Mouse (Mus musculus) left cerebral cortex, adult 2 months (tissue): ENCODE data around the gene Hkdc1. TPM values are rescaled to one million over a fixed set of nuclear protein-coding genes. Genes with fewer than 3 reads are reported as not detected.
"Not testable (repeated sequence)": the region's sequence is repeated elsewhere in the genome, so short reads cannot be mapped to it uniquely, and the experiment has no call there.

Experiments
- DNase-seq, 2 experiments: peaks; one replicate each; pipeline ENCODE4 v3.0.0; 2021 to 2022; ENCODE audit warnings: low spot score in 2 of 2, mixed read lengths in 1 of 2; ENCODE audit errors: extremely low spot score in 1 of 2
- H3K27ac ChIP-seq: fragments of 200-600 bp; 2 replicates; pipeline ENCODE4 v1.8.1; 2022
- H3K4me3 ChIP-seq: fragments of 200-600 bp; 2 replicates; pipeline ENCODE4 v1.8.1; 2022
- CTCF ChIP-seq: fragments of 200-600 bp; IDR thresholded peaks from 2 replicates; pipeline ENCODE4 v1.8.1; 2022; ENCODE audit warnings: antibody characterized with exemption, mild to moderate bottlenecking, moderate library complexity
- intact Hi-C: fragments of 180-260 bp; cut with DNase I; formaldehyde crosslinking; loops from one replicate; pipeline ENCODE4 v1.15.1; 2025
- long read RNA-seq, 2 experiments: library from polyadenylated mRNA; stranded (forward); transcript quantifications; one replicate each; pipeline ENCODE4 v2.0.0; 2021; ENCODE audit warnings: borderline mapping rate in 2 of 2
- total RNA-seq, 2 experiments: library from RNA; stranded (reverse); gene quantifications; 2 replicates each; pipeline ENCODE4 v1.2.3; 2021

Gene Hkdc1
- total RNA-seq: 10 to 100 TPM; 10.1 to 11.4 TPM
- long read RNA-seq, experiment 1, partial matches to known transcripts: 9 of 10 reads
- long read RNA-seq, experiment 1, other reads (novel, unspliced or antisense): 1 of 10 reads
- long read RNA-seq, experiment 2, partial matches to known transcripts: 1 of 7 reads
- long read RNA-seq, experiment 2, other reads (novel, unspliced or antisense): 6 of 7 reads

GRCm38 (mm10) chr10:62422255-62422654 is at the start of gene Hkdc1:
Gene Hkdc1, minus strand, starts transcription at chr10:62422491.
- DNase-seq: no peak
- Histone ChIP-seq H3K27ac (no peak within 1 kb of the TSS), H3K4me3 (no peak within 1 kb of the TSS)
- TF ChIP-seq CTCF: no peak
- intact Hi-C loops: no loop called here

DNA sequence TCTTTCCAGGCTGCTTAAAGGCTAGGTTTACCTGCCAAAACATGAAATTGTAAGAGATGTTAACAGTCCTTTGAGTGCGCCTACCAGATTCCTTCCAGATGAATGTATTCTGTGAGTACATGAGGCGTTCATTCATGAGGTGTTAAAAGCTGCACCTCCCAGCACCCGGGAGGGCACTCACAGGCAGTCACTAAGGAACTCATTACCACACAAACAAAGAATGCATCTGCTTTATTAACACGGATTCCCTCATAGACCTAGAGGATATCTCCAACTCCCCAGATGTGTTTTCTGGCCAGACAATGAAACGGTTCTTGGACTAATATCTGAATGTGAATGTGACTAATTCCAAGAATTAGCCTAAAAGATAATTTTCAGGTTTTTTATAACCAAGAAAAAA is 48.8 kb upstream of the Hkdc1 start:
- intact Hi-C loops: no loop called here
- TF ChIP-seq CTCF: no peak
- Histone ChIP-seq H3K4me3 (no peak overlapping the region), H3K27ac (no peak overlapping the region)
- DNase-seq: no peak

GRCm38 (mm10) chr10:62469736-62470135 is 47.4 kb upstream of the Hkdc1 start:
- intact Hi-C loops: no loop called here
- no peak for DNase-seq

DNA sequence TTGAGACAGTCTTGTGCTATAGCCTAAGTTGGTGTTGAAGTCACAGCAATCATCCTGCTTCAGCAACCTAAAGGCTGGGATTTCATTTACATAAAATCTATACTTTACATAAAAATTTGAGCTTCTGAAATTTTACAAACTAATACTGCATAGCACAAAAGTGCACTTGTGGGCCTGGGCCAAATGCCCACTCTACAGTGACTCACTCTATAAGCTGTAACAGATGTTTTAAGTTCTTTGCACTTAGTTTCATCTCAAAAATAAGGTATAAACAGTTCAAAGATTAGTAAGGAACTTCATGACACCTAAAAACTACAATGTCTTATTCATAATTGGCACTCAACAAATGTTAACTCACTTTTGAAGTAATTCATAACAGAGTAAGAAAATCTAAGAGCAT is 39.0 kb upstream of the Hkdc1 start:
- intact Hi-C loops: no loop called here
- no peak for DNase-seq
- H3K27ac ChIP-seq: no peak overlapping the region
- no peak overlapping the region for H3K4me3 ChIP-seq
- TF ChIP-seq CTCF: no peak

More at GRCm38 (mm10) chr10:62469736-62470135, 47.4 kb upstream of the Hkdc1 start:
- Histone ChIP-seq H3K4me3 (no peak overlapping the region), H3K27ac (no peak overlapping the region)
- TF ChIP-seq CTCF: no peak

DNA sequence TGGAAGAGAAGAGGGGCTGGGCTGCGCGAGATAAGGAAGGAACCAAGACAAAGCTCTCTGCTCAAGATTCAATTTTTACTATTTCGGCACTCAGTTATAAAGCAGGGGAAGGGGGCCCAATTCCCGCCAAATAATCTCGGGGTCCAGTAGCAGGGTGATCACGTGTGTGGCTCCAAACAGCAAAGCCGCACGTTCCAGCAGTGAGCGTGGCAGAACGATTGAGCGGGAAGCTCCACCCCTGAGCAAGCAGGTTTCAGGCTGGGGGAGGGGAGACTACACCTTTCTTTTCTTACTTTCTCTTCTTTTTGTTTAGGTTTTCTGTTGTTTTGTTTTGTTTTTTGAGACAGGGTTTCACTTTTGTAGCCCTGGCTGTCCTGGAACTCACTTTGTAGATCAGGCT is 29.7 kb upstream of the Hkdc1 start:
- H3K4me3 ChIP-seq, intact Hi-C loops, H3K27ac ChIP-seq, DNase-seq: not testable (repeated sequence)

DNA sequence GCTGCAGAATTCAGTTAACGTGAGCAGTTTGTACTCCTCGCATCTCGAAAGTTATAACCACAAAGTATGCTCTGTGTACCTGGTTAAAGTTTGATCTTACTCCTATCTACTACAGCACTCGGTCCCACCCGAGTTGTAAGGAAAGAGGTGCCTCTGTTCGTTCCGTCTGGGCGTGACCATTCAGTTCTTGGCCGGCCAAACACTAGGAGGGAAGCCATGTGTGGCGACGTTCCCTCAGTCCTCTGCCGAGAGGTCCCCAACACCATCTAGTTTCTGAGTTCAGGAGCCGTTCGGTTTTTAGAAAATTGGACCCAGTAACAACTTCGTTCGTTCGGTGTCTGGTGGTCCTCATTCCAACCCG is 28.0 kb upstream of the Hkdc1 start:
- no peak for DNase-seq
- Histone ChIP-seq H3K27ac (peak overlapping the region; percentile 100), H3K4me3 (peak overlapping the region; percentile 98)
- intact Hi-C loops: no loop called here
- no peak for TF ChIP-seq CTCF

GRCm38 (mm10) chr10:62449364-62450279 is 27.3 kb upstream of the Hkdc1 start, which contains the start of the genes 4930507D05Rik and Supv3l1:
Gene 4930507D05Rik, plus strand, starts transcription at chr10:62449489.
Gene Supv3l1, minus strand, starts transcription at chr10:62449738.
- DNase-seq: peak; percentile 89 to 94
- Histone ChIP-seq H3K27ac (peak within 1 kb of the TSS; percentile 100), H3K4me3 (peak within 1 kb of the TSS; percentile 98)
- intact Hi-C loops: loop anchor here (2.0 to 5.0 kb wide), 2 partner anchors 37 to 108 kb away; partner anchors contain the start of gene Vps26a
- TF ChIP-seq CTCF: no peak

DNA sequence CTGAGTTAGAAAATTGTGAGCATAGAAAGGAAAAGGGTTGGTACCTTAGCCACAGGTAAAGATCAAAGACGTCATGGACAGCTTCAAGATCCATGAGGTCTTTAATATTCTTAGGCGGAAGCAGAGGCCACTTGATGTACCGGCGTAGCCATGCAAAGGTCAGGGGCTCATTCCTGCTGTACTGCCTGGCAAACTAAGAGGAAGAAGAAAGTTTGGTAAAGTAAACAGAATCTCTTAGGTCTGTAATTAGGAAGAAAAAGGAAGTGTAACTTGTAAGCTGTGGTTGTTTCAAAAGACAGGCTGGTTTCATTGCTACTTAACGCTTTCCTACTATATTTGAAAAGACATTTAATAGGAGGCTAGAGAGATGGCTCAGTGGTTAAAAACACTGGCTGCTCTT is 8.1 kb upstream of the Hkdc1 start:
- no peak for TF ChIP-seq CTCF
- no peak overlapping the region for H3K4me3 ChIP-seq
- H3K27ac ChIP-seq: no peak overlapping the region
- intact Hi-C loops: no loop called here
- no peak for DNase-seq

- no peak for TF ChIP-seq CTCF
- Histone ChIP-seq H3K27ac (no peak overlapping the region), H3K4me3 (no peak overlapping the region)
- DNase-seq: no peak
- intact Hi-C loops: no loop called here
These were observed 3.0 kb upstream of the Hkdc1 start for GRCm38 (mm10) chr10:62425081-62425871.

DNA sequence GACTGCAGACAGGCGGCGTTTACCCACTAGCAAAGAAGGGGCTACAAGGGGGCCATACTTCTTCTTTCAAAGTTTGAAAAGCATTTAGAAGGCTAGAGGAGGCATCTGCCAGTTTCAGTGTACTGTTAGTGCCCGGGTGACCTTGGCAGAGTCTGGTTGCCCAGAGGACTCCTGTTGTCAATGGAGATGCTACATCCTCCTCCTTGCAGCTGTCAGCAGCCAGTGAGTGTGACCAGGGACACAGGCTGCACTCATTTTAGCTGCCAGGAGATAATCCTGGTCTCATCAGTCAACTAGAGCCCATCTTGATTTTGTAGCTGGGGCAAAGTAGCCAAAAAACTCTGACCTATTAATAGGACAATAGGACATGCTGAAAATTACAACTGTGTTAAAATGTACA is 1.2 kb downstream of the Hkdc1 start:
- H3K4me3 ChIP-seq: no peak overlapping the region
- H3K27ac ChIP-seq: no peak overlapping the region
- no peak for DNase-seq
- intact Hi-C loops: no loop called here
- TF ChIP-seq CTCF: no peak

- TF ChIP-seq CTCF: no peak
- no peak for DNase-seq
- intact Hi-C loops: no loop called here
- Histone ChIP-seq H3K4me3 (no peak overlapping the region), H3K27ac (no peak overlapping the region)
These were observed 1.9 kb downstream of the Hkdc1 start for GRCm38 (mm10) chr10:62420399-62420798.

DNA sequence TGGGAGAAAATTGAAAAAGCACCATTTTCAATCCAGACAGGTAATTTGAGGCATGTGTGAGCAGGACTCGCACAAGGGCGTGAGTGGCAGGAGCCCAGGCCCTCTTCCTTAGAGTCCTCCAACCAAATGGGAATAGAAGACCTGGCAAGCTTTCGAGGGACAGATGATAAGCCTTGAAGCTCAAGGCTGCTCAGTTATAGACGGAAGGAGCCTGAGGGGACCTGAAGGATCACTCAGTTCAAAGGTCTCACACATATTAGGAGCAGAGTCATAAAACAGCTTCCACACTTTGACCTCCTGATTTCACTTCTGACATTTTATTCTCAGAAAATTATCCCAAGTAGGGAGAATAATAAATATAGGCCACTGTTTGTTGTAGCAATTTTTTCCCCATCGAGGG is 2.9 kb downstream of the Hkdc1 start:
- intact Hi-C loops: no loop called here

More for the DNA sequence above, 2.9 kb downstream of the Hkdc1 start:
- no peak overlapping the region for H3K27ac ChIP-seq
- DNase-seq: no peak
- no peak overlapping the region for H3K4me3 ChIP-seq
- no peak for TF ChIP-seq CTCF
